Mouse (Mus musculus) forebrain, embryonic 11.5 days (tissue): ENCODE measurements around the gene Tdrd12. TPM values are rescaled to one million over a fixed set of nuclear protein-coding genes. Genes with fewer than 3 reads are reported as not detected.
A peak's percentile ranks its signal among the peaks of the same experiment; 100 is the strongest.

Experiments
- ATAC-seq: fragments of 200-750 bp; cut with Nextera tagmentation; replicated peaks from 2 replicates; pipeline ENCODE4 v1.8.0; 2017; ENCODE audit warnings: moderate TSS enrichment; ENCODE audit not compliant: low FRiP score
- DNase-seq: peaks from one replicate; pipeline ENCODE4 v3.0.0-alpha.2; 2017; ENCODE audit warnings: low spot score
- H3K27ac ChIP-seq: fragments of 300-500 bp; sonication (generic); 2 replicates; pipeline ENCODE4 v1.5.1; 2014; ENCODE audit warnings: low read depth, low read length
- H3K27me3 ChIP-seq: fragments of 300-500 bp; sonication (generic); 2 replicates; pipeline ENCODE4 v1.6.1; 2014; ENCODE audit warnings: mild to moderate bottlenecking, low read length, mixed read lengths; ENCODE audit not compliant: control insufficient read depth, insufficient read depth
- H3K36me3 ChIP-seq: fragments of 300-500 bp; sonication (generic); 2 replicates; pipeline ENCODE4 v1.6.1; 2014; ENCODE audit warnings: mild to moderate bottlenecking, low read length, moderate library complexity, mixed read lengths; ENCODE audit not compliant: control insufficient read depth, insufficient read depth
- H3K4me1 ChIP-seq: fragments of 300-500 bp; sonication (generic); replicated peaks from 2 replicates; pipeline ENCODE4 v1.6.1; 2014; ENCODE audit warnings: low read length, mixed read lengths; ENCODE audit not compliant: control insufficient read depth, insufficient read depth
- H3K4me2 ChIP-seq: fragments of 300-500 bp; sonication (generic); 2 replicates; pipeline ENCODE4 v1.6.1; 2014; ENCODE audit warnings: low read depth, mild to moderate bottlenecking, low read length, moderate library complexity, mixed read lengths; ENCODE audit not compliant: severe bottlenecking
- H3K4me3 ChIP-seq: fragments of 300-500 bp; sonication (generic); 2 replicates; pipeline ENCODE4 v1.5.1; 2014; ENCODE audit warnings: low read depth, low read length
- H3K9ac ChIP-seq: fragments of 300-500 bp; sonication (generic); 2 replicates; pipeline ENCODE4 v1.6.1; 2014; ENCODE audit warnings: low read length
- H3K9me3 ChIP-seq: fragments of 300-500 bp; sonication (generic); 2 replicates; pipeline ENCODE4 v1.6.1; 2016; ENCODE audit warnings: low read length, mixed read lengths; ENCODE audit not compliant: control insufficient read depth
- WGBS: fragments of 180-500 bp; shearing (Covaris S2); extraction: QIAGEN DNeasy Blood & Tissue Kit; methylation state at CpG from one replicate; pipeline ENCODE4 v1.1.7; 2014; 5-methylcytosine and 5-hydroxymethylcytosine counted together
- polyA plus RNA-seq: library from polyadenylated mRNA; unstranded; fragments of >200 nt; fragmentation: Nextera tagmentation; extraction: Ambion mirVana; gene quantifications from 2 replicates; pipeline ENCODE4 v1.2.1, GENCODE M21; 2014

Gene Tdrd12
- polyA plus RNA-seq, 1 experiment from 2014 or later: not detected

DNA sequence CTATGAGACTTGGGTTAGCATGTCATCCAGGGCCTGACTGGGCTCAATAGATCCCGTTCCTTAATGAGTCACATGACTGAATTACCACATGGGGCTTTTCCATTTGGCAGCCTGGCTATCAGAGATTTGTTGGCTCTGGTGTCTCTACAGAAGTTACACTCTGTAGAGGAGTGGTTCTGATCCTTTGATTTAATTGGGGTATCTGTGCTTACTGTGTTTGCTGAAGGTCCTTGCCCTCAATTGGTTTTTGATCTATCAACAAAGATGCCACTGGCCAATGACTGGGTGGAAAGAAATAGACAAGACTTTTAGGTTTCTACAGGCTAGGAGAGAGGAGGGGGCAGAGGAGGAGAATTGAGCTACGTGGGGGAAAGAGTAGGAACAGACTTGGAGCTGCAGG is 21.1 kb upstream of the Tdrd12 start:
- Histone ChIP-seq H3K9me3 (no peaks in the 10 kb centered on the region), H3K27ac (no peak overlapping the region), H3K36me3 (no peaks in the 10 kb centered on the region), H3K4me2 (no peak overlapping the region), H3K9ac (no peak overlapping the region), H3K27me3 (no peaks in the 10 kb centered on the region), H3K4me3 (no peak overlapping the region), H3K4me1 (0 out of 2 replicates have a peak, but pooled peaks cover 2% of the 10 kb centered on the region)
- WGBS: 64% methylated on average over 2 of the region's 2 CpGs
- no peak for DNase-seq
- ATAC-seq: no peak

DNA sequence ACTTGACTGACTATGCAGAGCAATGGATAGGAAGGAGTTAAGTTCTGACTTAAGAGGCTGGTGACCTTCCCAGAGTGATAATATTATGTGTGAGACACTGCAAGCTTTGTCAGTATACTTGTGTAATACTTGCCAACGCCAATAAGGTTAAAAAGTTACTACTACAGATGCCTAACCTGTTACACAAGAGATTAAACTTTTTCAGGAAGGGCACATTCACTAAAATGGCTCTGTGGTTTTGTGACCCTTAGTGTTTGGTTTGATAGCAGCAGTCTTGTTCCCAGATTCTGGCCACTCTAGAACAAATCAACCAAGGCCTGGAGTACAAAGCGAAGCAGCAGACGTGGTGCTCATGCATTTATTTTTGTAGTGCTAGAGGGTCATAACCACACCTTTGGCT is 20.0 kb upstream of the Tdrd12 start:
- H3K27me3 ChIP-seq: no peaks in the 10 kb centered on the region
- WGBS: 92% methylated on average over 3 of the region's 3 CpGs
- H3K4me2 ChIP-seq: no peak overlapping the region
- 0 out of 2 replicates have a peak, but pooled peaks cover 2% of the 10 kb centered on the region for H3K4me1 ChIP-seq
- DNase-seq (no peak), ATAC-seq (no peak)
- no peaks in the 10 kb centered on the region for H3K36me3 ChIP-seq
- H3K27ac ChIP-seq: no peak overlapping the region
- H3K9me3 ChIP-seq: no peaks in the 10 kb centered on the region
- no peak overlapping the region for H3K9ac ChIP-seq
- H3K4me3 ChIP-seq: no peak overlapping the region

DNA sequence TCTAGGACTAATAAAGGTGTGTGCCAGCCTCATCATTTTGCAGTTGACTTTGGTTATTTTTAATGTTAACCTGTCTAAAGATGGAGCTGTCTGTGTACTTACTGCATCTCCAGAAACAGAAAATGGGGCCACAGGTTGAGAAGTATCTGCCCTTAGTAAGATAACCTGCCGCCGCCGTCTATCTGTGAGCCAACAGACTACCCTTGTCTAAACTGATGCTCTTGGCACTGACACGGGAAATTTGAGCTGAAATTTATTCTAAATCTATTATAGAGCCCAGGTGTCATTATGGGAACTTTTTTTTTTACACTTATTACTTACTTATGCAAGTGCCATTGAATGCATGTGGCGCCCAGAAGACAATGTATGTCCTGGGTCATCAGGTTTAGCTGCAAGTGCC is 19.4 kb upstream of the Tdrd12 start:
- H3K27ac ChIP-seq: no peak overlapping the region
- no peak for DNase-seq
- no peaks in the 10 kb centered on the region for H3K27me3 ChIP-seq
- no peak overlapping the region for H3K4me2 ChIP-seq
- no peak overlapping the region for H3K9ac ChIP-seq
- WGBS: 92% methylated on average over 5 of the region's 5 CpGs
- H3K4me3 ChIP-seq: no peak overlapping the region
- H3K36me3 ChIP-seq: no peaks in the 10 kb centered on the region
- H3K4me1 ChIP-seq: 0 out of 2 replicates have a peak, but pooled peaks cover 2% of the 10 kb centered on the region
- H3K9me3 ChIP-seq: no peaks in the 10 kb centered on the region
- ATAC-seq: no peak

GRCm38 (mm10) chr7:35556205-35556603 is 18.7 kb upstream of the Tdrd12 start, which contains the start of gene Nudt19:
TSS of gene Nudt19 (minus strand) at chr7:35556304.
- peak within 1 kb of the TSS; percentile 93 for H3K27ac ChIP-seq
- DNase-seq (no peak), ATAC-seq (no peak)
- H3K9ac ChIP-seq: peak within 1 kb of the TSS; percentile 95
- no peaks in the 10 kb centered on the region for H3K9me3 ChIP-seq
- H3K4me3 ChIP-seq: peak within 1 kb of the TSS; percentile 76
- no peaks in the 10 kb centered on the region for H3K36me3 ChIP-seq
- 71% methylated on average over 4 of the region's 4 CpGs for WGBS
- H3K4me2 ChIP-seq: peak within 1 kb of the TSS; percentile 92
- H3K27me3 ChIP-seq: no peaks in the 10 kb centered on the region
- H3K4me1 ChIP-seq: 0 out of 2 replicates have a peak, but pooled peaks cover 2% of the 10 kb centered on the region

DNA sequence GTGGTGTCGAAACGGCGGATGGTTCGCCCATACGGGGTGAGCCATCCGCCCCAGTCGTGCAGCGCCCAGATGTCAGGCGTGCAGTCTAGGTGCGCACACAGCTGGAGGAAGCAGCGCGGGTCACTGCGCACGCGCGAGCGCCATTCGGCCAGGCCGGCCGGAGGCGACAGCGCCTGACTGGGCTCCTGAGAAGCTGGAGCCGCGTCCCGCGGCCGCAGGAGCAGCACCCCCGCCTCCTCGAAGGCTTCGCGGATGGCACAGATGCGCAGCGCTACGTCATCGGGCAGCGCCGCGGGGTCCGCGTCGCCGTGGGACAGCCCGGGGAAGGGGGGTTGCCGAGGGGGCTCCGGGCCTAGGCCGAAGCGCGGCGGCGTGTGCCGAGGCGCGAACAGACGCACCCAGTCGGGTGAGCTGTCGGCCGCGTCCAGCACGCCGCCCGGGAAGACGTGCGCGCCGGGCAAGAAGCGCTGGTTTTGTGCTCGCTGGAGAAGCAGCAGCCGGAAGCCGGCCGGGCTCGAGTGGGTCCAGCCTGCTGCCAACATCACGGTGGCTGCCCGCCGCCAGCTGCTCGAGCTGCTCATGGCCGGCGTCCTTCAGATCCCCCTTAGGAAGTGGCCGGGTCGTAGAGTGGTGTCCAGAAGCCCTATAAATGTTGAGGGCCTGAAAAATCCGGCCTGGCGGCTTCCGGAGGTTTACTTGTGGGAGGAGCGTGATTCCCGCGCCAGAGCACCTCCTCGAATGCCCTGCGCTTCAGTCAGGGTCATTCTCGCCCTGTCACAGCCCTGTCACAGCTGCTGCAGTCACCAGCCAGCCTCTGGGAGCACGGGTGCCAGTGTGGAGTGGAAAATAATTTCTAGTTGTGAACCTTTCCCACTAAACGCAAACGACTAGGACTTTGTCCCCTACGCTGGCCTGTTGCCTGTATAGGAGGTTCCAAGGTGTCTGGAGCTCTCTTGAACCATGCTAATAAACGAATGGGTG is 18.0 kb upstream of the Tdrd12 start:
- Histone ChIP-seq H3K27me3 (no peaks in the 10 kb centered on the region), H3K9ac (peak overlapping the region; percentile 95), H3K4me1 (0 out of 2 replicates have a peak, but pooled peaks cover 2% of the 10 kb centered on the region), H3K36me3 (no peaks in the 10 kb centered on the region), H3K9me3 (no peaks in the 10 kb centered on the region), H3K4me2 (peak overlapping the region; percentile 92), H3K4me3 (peak overlapping the region; percentile 76), H3K27ac (peak overlapping the region; percentile 93)
- DNase-seq (peak; percentile 95), ATAC-seq (peak; percentile 94)
- WGBS: under 1% methylated on average over 91 of the region's 93 CpGs

- H3K9ac ChIP-seq: peak overlapping the region; percentile 95
- H3K4me2 ChIP-seq: peak overlapping the region; percentile 92
- H3K36me3 ChIP-seq: peaks cover 3% of the 10 kb centered on the region; the same call in 1 of the 2 replicates
- H3K27me3 ChIP-seq: no peaks in the 10 kb centered on the region
- H3K9me3 ChIP-seq: no peaks in the 10 kb centered on the region
- H3K4me3 ChIP-seq: peak overlapping the region; percentile 76
- no peak; the same call in 1 of the 2 replicates for ATAC-seq
- H3K27ac ChIP-seq: peak overlapping the region; percentile 93
- DNase-seq: peak; percentile 65
- WGBS: 3% methylated on average over 27 of the region's 28 CpGs
- H3K4me1 ChIP-seq: 0 out of 2 replicates have a peak, but pooled peaks cover 2% of the 10 kb centered on the region
Measured at GRCm38 (mm10) chr7:35554605-35555175, 17.1 kb upstream of the Tdrd12 start.

GRCm38 (mm10) chr7:35553751-35554604 is 16.4 kb upstream of the Tdrd12 start:
- Histone ChIP-seq H3K9ac (no peak overlapping the region), H3K4me1 (0 out of 2 replicates have a peak, but pooled peaks cover 2% of the 10 kb centered on the region)
- no peak for DNase-seq

DNA sequence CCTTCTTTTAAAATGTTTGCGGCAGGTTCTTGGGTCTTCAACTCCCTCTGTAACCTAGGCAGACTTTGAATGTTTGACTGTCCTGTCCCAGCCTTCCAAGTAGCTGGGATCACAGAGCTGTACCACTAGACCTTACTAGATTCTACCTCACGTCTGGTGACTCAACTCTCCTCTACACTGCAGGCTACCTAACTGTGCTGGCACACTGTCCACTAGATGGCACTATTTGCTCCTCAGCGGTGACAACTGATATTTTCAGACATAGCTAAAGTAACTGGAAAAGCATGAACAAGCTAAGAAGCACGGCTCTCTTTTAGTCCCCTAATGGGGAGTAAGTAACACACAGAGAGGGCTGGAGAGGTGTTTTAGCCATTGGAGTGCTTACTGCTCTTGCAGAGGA is 8.3 kb upstream of the Tdrd12 start:
- Histone ChIP-seq H3K9ac (no peak overlapping the region), H3K36me3 (peaks cover 3% of the 10 kb centered on the region; the same call in 1 of the 2 replicates), H3K27ac (no peak overlapping the region), H3K9me3 (no peaks in the 10 kb centered on the region), H3K4me3 (no peak overlapping the region), H3K4me1 (no peaks in the 10 kb centered on the region), H3K4me2 (no peak overlapping the region), H3K27me3 (no peaks in the 10 kb centered on the region)
- ATAC-seq (no peak), DNase-seq (peak; percentile 70)
- 35% methylated on average over 4 of the region's 4 CpGs for WGBS

More at GRCm38 (mm10) chr7:35553751-35554604, 16.4 kb upstream of the Tdrd12 start:
- Histone ChIP-seq H3K27ac (no peak overlapping the region), H3K36me3 (peaks cover 3% of the 10 kb centered on the region; the same call in 1 of the 2 replicates), H3K4me3 (no peak overlapping the region; the same call in 1 of the 2 replicates), H3K27me3 (no peaks in the 10 kb centered on the region), H3K9me3 (no peaks in the 10 kb centered on the region), H3K4me2 (peak overlapping the region; percentile 92; the same call in 1 of the 2 replicates)
- no peak for ATAC-seq
- WGBS: 64% methylated on average over 10 of the region's 10 CpGs
